Mouse (Mus musculus): ENCODE measurements around the gene Abhd17a. TPM values are rescaled to one million over a fixed set of nuclear protein-coding genes. Genes with fewer than 3 reads are reported as not detected.
A peak's percentile ranks its signal among the peaks of the same experiment; 100 is the strongest.

Gene Abhd17a
- total and polyA plus RNA-seq, 3 experiments = 37.2 to 49.1 (median 48.0) TPM

- Histone ChIP-seq H3K79me2 (replicated peaks; ENCODE audit: control insufficient read depth, extremely low read depth, insufficient read depth, poor library complexity, severe bottlenecking) (peaks cover 34% of the 10 kb centered on the region), H3K36me3 (replicated peaks in 1 of 2; ENCODE audit: control insufficient read depth in 1 of 2, insufficient read depth in 1 of 2, low read length in 1 of 2) (peaks cover 2 to 37% of the 10 kb centered on the region in 2 experiments), H3K4me1 (ENCODE audit: control insufficient read depth in 1 of 2, insufficient read depth in 2 of 2) (peaks cover 17 to 49% of the 10 kb centered on the region in 2 experiments), H3K4me2 (ENCODE audit: insufficient read depth, low read depth, poor library complexity, severe bottlenecking) (peak overlapping the region; percentile 76), H3K4me3 (replicated peaks in 1 of 3; ENCODE audit: low read depth in 2 of 3, low read length in 2 of 3, poor library complexity in 1 of 3) (peak overlapping the region; percentile 64 to 91 (median 69)), H3K9ac (ENCODE audit: insufficient read depth, low read depth) (peak overlapping the region; percentile 68), H3K27ac (ENCODE audit: insufficient read depth, low read depth) (peak overlapping the region; percentile 92), H3K9me3 (replicated peaks; ENCODE audit: low read length) (no peaks in the 10 kb centered on the region), H3K27me3 (replicated peaks) (no peaks in the 10 kb centered on the region)
- in situ Hi-C loops (cut with MboI; ENCODE audit: low pct_ligation_motif_present, low pct_unique_long_range_greater_than_20kb, low sequenced_read_pairs) (loop anchor here (5.0 kb wide), 1 partner anchor 109 kb away; no protein-coding TSS in a partner anchor), dilution Hi-C loops (cut with MboI; ENCODE audit: extremely low pct_ligation_motif_present, extremely low pct_unique_long_range_greater_than_20kb, low sequenced_read_pairs) (no loop called here)
- TF ChIP-seq USF2 (conservative IDR thresholded peaks at IDR 0.05; ENCODE audit: low read depth, low read length) = no peak
- TF ChIP-seq SMC3 (IDR thresholded peaks at IDR 0.05; ENCODE audit: low read depth, low read length) = peak; percentile 64
- no peak for TF ChIP-seq USF1 (IDR thresholded peaks at IDR 0.05; ENCODE audit: low read depth, low read length)
- no peak; the same call in 1 of the 2 replicates for TF ChIP-seq NELFE (IDR thresholded peaks at IDR 0.05; ENCODE audit: low read depth, low read length)
- no peak; the same call in 1 of the 2 replicates for TF ChIP-seq UBTF (IDR thresholded peaks at IDR 0.05; ENCODE audit: low read depth, low read length)
- TF ChIP-seq BHLHE40 (IDR thresholded peaks at IDR 0.05; ENCODE audit: low read depth, low read length) = no peak
- TF ChIP-seq TCF12 (IDR thresholded peaks at IDR 0.05; ENCODE audit: low read depth, low read length) = 0 out of 2 replicates have a peak, but pooled peaks have one; percentile 57
- no peak for TF ChIP-seq ETS1 (conservative IDR thresholded peaks at IDR 0.05; ENCODE audit: low read depth, low read length)
- no peak for TF ChIP-seq PAX5 (IDR thresholded peaks at IDR 0.05; ENCODE audit: low read length)
- TF ChIP-seq JUND (conservative IDR thresholded peaks at IDR 0.05; ENCODE audit: low read depth, low read length) = no peak
- TF ChIP-seq ZNF384 (IDR thresholded peaks at IDR 0.05; ENCODE audit: low read depth, low read length) = no peak
- peak; percentile 68 for TF ChIP-seq NRF1 (IDR thresholded peaks at IDR 0.05; ENCODE audit: low read depth, low read length)
- no peak for TF ChIP-seq EP300 (IDR thresholded peaks at IDR 0.05; ENCODE audit: low read length)
- TF ChIP-seq CTCF (conservative IDR thresholded peaks at IDR 0.05 in 1 of 2, IDR thresholded peaks at IDR 0.05 in 1 of 2; ENCODE audit: low read depth in 2 of 2, low read length in 2 of 2) = peak; percentile 56 to 90
- TF ChIP-seq MEF2A (IDR thresholded peaks at IDR 0.05; ENCODE audit: borderline replicate concordance, low read depth, low read length) = peak; percentile 67
- no peak for TF ChIP-seq ZC3H11A (IDR thresholded peaks at IDR 0.05; ENCODE audit: low read depth, low read length)
- no peak for TF ChIP-seq POLR2AphosphoS2 (IDR thresholded peaks at IDR 0.05; ENCODE audit: low read depth, low read length)
- TF ChIP-seq ZKSCAN1 (IDR thresholded peaks at IDR 0.05; ENCODE audit: borderline replicate concordance, low read depth, low read length) = no peak
- TF ChIP-seq CHD1 (IDR thresholded peaks at IDR 0.05; ENCODE audit: low read depth, low read length) = no peak
- TF ChIP-seq POLR2A (IDR thresholded peaks at IDR 0.05; ENCODE audit: low read depth, low read length) = peak; percentile 50; the same call in 1 of the 2 replicates
- peak; percentile 60 for TF ChIP-seq RAD21 (IDR thresholded peaks at IDR 0.05; ENCODE audit: low read depth, low read length)
- no peak; the same call in 1 of the 2 replicates for TF ChIP-seq MAX (IDR thresholded peaks at IDR 0.05; ENCODE audit: low read length)
- TF ChIP-seq JUN (IDR thresholded peaks at IDR 0.05; ENCODE audit: insufficient read depth, low read depth, low read length) = no peak
- TF ChIP-seq SIN3A (IDR thresholded peaks at IDR 0.05; ENCODE audit: low read length) = no peak
- no peak for TF ChIP-seq RCOR1 (conservative IDR thresholded peaks at IDR 0.05; ENCODE audit: low read depth, low read length)
- TF ChIP-seq KAT2A (IDR thresholded peaks at IDR 0.05; ENCODE audit: insufficient replicate concordance, low read length) = no peak
- TF ChIP-seq MYC (IDR thresholded peaks at IDR 0.05; ENCODE audit: low read depth, low read length) = no peak
- TF ChIP-seq IRF4 (IDR thresholded peaks at IDR 0.05; ENCODE audit: low read depth, low read length) = peak; percentile 49; the same call in 1 of the 2 replicates
- TF ChIP-seq ZMIZ1 (IDR thresholded peaks at IDR 0.05; ENCODE audit: low read depth, low read length) = no peak
- TF ChIP-seq MAFK (IDR thresholded peaks at IDR 0.05; ENCODE audit: insufficient replicate concordance, low read length) = no peak
- no peak; the same call in 1 of the 2 replicates for TF ChIP-seq MXI1 (IDR thresholded peaks at IDR 0.05; ENCODE audit: low read depth, low read length)
- no peak for TF ChIP-seq E2F4 (IDR thresholded peaks at IDR 0.05; ENCODE audit: insufficient replicate concordance, low read depth, low read length)
- TF ChIP-seq CHD2 (IDR thresholded peaks at IDR 0.05; ENCODE audit: low read length) = no peak
- no peak for TF ChIP-seq MAZ (IDR thresholded peaks at IDR 0.05; ENCODE audit: low read depth, low read length)
- TF ChIP-seq TBP (conservative IDR thresholded peaks at IDR 0.05; ENCODE audit: low read depth, low read length) = no peak
- no peak for TF ChIP-seq GABPA (IDR thresholded peaks at IDR 0.05; ENCODE audit: insufficient replicate concordance, low read depth, low read length)
- peak; percentile 84 for TF ChIP-seq ELF1 (IDR thresholded peaks at IDR 0.05; ENCODE audit: low read depth, low read length)
- peak; percentile 66 for TF ChIP-seq HCFC1 (IDR thresholded peaks at IDR 0.05; ENCODE audit: low read depth, low read length)
- peak; percentile 87 for DNase-seq (ENCODE audit: extremely low read depth)
Measured at GRCm38 (mm10) chr10:80578131-80578750, 11.9 kb downstream of the Abhd17a start.

Data from CH12.LX (cell line).